Mouse (Mus musculus) embryonic fibroblast, embryonic 13.5 days (primary cell): ENCODE results near the gene Hdac10.

Experiments
- CTCF ChIP-seq: IDR thresholded peaks from 2 replicates; pipeline ENCODE4 v1.5.1; 2011; ENCODE audit warnings: mild to moderate bottlenecking, control low read depth, low read length, moderate library complexity, borderline replicate concordance; ENCODE audit not compliant: insufficient read depth
- POLR2A ChIP-seq: IDR thresholded peaks from 2 replicates; pipeline ENCODE4 v1.6.1; 2011; ENCODE audit warnings: low read depth, mild to moderate bottlenecking, control low read depth, low read length, moderate library complexity

DNA sequence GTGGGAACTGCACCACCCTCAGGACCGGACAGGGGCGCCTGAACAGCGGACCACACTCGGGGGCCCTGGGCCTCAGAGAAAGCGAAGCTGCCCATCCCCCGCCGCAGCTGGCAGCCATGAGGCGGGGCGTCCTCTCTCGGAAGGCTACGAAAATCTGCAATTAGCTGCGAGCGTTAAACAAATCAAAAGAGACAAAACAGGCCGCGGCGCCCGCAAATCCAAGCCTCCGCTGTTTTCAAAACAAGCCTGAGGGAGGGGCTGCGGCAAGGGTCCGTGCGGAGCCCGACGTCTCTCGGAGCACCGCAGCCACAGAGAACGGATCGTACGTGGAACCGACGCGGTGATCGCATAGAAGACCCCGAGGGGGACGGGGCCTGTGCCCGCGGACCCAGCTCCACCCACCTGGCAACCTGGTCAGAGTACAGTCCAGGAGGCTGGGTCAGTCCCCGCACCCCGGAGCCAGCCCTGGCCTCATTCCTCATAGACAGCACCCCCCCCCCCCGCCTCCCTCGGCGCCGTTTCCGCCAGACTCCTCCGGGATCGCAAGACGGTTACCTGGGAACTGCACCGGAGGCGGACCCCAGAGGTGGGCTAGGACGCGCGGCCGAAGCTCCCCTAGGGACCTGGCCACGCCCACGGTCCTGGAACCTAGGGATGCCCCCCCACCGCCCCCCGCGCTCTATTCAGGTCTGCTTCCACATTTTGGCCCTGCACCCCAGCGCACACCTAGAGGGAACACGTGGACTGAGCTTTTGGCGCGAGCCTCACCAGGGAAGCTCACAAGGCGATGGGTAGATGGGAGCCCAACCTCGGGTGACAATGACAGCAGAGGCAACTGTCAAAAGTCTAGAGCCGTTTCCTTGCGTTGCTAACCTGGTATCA, 44.8 kb upstream of the Hdac10 start:
- TF ChIP-seq CTCF (no peak), POLR2A (no peak)
